Mouse (Mus musculus) adrenal gland, postnatal 0 days (tissue): Measurements from ENCODE around the gene Serpinb12. TPM values are rescaled to one million over a fixed set of nuclear protein-coding genes. Genes with fewer than 3 reads are reported as not detected.

Experiments
- polyA plus RNA-seq: library from polyadenylated mRNA; unstranded; fragments of >200 nt; fragmentation: Nextera tagmentation; extraction: Ambion mirVana; gene quantifications from 2 replicates; pipeline ENCODE4 v1.2.1, GENCODE M21; 2015

Serpinb12 gene
- 0.69 TPM in 1 of 2 replicates, not detected in the other for polyA plus RNA-seq

GRCm38 (mm10) chr1:106934265-106934664 is at the start of gene Serpinb12:
Gene Serpinb12 (plus strand): TSS chr1:106934449.

GRCm38 (mm10) chr1:106980684-106981083 is 46.4 kb downstream of the Serpinb12 start, which contains the start of gene Serpinb13:
Gene Serpinb13 (plus strand): TSS chr1:106980984.

Other genes starting within 250 kb of the Serpinb12 start
- gene Bcl2, start 220.2 kb upstream of the Serpinb12 start, polyA plus RNA-seq, result 7.1 and 9.0 TPM in 2 replicates
- 15.9 and 21.0 TPM in 2 replicates for gene Kdsr, start 174.7 kb upstream of the Serpinb12 start, polyA plus RNA-seq
- 49.1 and 74.4 TPM in 2 replicates for gene Vps4b, start 137.7 kb upstream of the Serpinb12 start, polyA plus RNA-seq
- gene Serpinb5, start 73.3 kb upstream of the Serpinb12 start, polyA plus RNA-seq, result 0.06 and 0.07 TPM in 2 replicates
- not detected in 2 replicates for gene Serpinb13, start 46.5 kb downstream of the Serpinb12 start, polyA plus RNA-seq
- 0.20 TPM in 1 of 2 replicates, not detected in the other for gene Serpinb3a, start 117.9 kb downstream of the Serpinb12 start, polyA plus RNA-seq
- gene Serpinb3d, start 149.1 kb downstream of the Serpinb12 start, polyA plus RNA-seq, result not detected in 2 replicates